Mouse (Mus musculus) cerebellum, adult (tissue): ENCODE data around the gene Wdr83os.

Experiments
- ATAC-seq: cut with Nextera tagmentation; 2 replicates; pipeline ENCODE4 v1.9.2; 2017; ENCODE audit warnings: mild to moderate bottlenecking, moderate library complexity, mixed read lengths; ENCODE audit not compliant: insufficient number of reproducible peaks, low FRiP score, low TSS enrichment

Wdr83os gene

GRCm38 (mm10) chr8:85080532-85081215 is at the start of gene Wdr83os:
Wdr83os (plus strand) TSS chr8:85080740.
- ATAC-seq, result no peak

DNA sequence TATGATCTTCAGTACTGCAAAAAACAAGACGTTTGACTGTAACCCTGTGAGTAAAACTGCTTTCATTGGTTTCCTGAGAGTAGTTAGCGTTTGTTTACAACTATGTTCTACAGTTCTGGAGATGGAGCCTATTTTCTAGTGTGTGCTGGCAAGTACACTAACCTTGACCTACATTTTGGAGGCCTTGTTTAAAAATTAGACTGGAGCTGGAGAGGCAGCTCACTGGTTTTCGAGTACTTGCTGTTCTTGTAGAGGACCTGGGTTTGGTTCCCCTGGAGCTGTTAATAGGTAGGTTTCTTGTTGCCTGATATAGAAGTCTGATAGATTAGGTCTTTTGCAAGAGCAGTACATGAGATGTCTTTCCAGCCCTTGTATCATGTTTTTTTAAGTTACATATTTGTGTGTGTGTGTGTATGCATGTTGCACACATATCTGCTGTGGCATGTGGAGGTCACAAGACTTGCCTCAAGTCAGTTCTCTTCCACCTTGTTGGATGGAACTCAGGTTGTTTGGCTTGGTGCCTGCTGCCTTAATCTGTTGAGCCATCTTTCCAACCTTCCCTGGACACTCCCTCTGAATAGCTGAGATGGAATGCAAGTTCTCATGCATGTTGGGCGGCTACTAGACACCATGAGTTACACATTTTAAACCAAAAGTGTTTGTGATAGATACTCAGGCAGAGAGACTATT is 47.8 kb upstream of the Wdr83os start:
- ATAC-seq, result no peak

DNA sequence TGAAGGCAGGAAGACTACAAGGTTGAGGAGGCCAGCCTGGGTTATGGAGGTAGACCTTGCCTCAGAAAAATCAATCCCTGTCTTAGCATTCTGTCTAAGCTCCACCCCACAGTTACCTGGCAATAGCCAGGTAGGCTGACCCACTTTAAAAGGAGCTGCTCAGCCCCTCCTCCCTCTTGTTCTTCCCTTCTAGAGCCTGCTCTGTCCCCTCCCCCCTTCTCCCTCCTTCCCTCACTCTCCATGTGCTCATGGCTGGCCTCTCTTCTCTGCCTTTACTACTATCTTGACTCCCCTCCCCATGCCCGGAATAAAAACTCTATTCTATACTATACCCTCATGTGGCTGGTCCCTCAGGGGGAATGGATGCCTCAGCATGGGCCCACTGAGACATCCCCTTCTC is 46.7 kb upstream of the Wdr83os start:
- no peak for ATAC-seq

DNA sequence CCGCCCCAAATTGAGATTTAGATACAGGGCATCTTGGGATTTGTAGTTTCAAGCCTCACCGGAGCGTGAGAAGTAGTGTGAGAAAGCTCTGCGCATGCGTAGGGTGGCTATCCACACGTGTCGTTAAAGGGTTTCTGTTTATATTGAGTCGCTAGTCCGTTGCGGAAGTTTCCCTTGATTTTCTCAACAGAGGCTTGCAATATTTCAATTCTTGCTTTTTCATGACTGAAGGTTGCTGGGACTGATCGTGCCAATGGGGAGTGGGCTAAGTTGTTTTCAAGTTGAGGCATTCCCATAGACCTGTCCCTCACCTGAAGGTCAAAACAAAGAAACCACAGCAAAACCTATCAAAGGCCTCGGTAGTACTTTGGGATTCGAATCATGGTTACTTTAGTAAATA is 45.8 kb upstream of the Wdr83os start:
- no peak for ATAC-seq

- no peak for ATAC-seq
Observed at GRCm38 (mm10) chr8:85035165-85035727, 45.3 kb upstream of the Wdr83os start.

DNA sequence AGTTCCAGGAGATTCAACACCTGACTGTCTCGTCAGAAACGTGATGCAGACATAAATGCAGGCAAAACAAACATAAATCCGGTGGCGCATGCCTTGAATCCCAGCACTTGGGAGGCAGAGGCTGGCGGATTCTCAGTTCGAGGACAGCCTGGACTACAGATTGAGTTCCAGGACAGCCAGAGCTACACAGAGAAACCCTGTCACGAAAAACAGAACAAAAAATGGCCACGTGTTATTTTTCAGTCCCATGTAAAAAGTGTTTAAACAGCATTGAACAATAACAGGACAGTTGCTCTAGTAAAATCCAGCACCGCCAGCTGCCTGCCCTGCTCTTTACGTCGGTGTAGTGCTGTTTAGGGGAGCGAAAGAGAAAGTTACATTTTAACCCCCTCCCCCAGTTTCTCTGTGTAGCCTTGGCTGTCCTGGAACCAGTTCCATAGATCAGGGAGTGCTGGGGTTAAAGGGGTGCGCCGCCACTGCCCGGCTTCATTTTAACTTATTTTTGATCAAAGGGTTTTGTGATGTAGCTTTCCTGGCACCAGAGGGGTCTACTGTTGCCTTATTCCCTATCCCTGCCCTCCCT is 44.7 kb upstream of the Wdr83os start:
- ATAC-seq, result no peak

DNA sequence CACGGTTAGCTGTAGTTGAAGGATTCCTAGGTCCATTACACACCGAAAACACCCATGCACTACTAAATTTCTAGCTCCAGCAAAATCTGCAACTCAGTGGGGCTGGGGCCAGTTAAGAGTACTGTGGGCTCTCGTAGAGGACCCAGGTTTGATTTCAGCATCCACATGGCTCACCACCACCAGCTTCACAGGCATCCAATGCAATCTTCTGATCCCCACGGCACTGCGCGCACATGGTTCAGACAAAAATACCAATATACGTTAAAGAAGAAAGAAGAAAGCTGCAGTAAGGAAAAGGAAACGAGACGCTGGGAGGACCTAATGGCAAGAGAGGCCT is 44.2 kb upstream of the Wdr83os start:
- ATAC-seq, result peak; percentile 28; the same call in 1 of the 2 replicates

DNA sequence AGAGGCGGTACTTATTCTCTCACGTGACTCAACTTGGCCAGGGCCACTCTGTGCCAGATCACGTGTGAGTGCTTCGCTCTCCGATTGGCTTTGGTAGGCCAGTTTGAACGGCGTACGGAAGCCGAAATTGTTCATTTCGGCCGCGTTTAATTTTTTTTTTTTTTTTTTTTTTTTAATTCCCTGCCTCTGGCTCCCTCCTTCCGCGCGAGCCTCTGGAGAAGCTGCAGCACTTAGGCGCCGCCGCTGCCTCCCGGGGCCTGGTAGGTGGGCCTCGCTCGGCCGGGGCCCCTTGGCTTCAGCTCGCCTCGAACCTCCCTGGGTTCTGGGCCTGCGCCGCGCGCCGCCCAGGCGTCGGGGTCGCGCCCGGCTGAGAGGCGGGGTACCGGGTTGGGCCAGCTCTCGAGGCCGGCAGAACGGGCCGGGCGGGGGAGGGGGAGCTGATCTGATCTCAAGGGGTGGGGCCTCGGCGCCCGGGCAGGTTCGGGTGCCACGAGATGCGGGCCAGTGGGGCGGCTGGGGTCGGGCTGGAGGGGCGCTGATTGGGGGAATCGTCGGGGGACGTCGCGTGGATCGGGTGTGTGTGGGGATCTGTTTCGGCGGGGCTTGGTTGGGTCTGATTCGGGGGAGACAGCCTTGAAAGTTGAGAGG is 43.7 kb upstream of the Wdr83os start, which contains the start of gene Tnpo2:
Tnpo2 (plus strand) TSS at position 198 of the 648 bp plus-strand sequence.
- peak; percentile 64 for ATAC-seq

DNA sequence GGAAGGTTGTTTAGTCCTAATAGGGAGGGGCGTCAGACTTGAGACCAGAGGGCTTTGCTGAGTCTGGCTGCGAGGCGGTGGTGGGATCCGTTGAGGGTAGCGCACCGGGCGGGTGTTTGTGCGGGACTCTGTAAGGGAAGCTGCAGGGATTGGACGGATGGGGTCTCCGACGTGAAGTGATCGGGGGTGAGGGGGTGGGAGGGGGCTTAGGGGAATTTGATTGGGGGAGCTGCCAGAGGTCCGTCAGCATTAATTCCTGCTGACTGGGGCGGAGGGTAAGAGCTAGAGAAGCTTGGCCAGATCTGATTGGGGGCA is 43.2 kb upstream of the Wdr83os start:
- peak; percentile 11; the same call in 1 of the 2 replicates for ATAC-seq

GRCm38 (mm10) chr8:85037681-85038531 is 42.6 kb upstream of the Wdr83os start:
- ATAC-seq, result no peak

- ATAC-seq, result no peak
Observed at GRCm38 (mm10) chr8:85043619-85044018, 36.9 kb upstream of the Wdr83os start.

- no peak for ATAC-seq
Observed at GRCm38 (mm10) chr8:85057367-85057766, 23.2 kb upstream of the Wdr83os start.

- peak; percentile 76; the same call in 1 of the 2 replicates for ATAC-seq
Observed at GRCm38 (mm10) chr8:85059879-85060616, 20.5 kb upstream of the Wdr83os start, which contains the start of gene Fbxw9. Fbxw9 (plus strand) TSS chr8:85060055.

DNA sequence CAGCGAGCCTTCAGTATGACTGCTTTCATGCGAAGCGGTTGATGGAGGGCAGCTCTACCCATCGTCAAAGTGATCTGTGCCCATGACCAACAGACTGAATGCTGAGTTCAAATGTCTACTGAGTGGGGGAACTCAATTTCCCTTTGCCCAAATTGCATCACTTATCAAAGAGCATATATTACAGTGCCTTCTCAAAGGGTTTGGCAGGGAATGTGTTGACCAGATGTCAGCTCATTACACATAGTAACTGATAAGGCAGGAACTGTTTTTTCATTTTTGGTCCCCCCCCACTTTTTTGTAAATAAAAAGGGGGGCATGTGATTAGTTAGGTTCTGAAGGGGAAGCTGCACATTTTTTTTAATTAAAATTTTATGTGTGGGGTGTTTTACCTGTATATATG is 17.9 kb upstream of the Wdr83os start:
- no peak for ATAC-seq

DNA sequence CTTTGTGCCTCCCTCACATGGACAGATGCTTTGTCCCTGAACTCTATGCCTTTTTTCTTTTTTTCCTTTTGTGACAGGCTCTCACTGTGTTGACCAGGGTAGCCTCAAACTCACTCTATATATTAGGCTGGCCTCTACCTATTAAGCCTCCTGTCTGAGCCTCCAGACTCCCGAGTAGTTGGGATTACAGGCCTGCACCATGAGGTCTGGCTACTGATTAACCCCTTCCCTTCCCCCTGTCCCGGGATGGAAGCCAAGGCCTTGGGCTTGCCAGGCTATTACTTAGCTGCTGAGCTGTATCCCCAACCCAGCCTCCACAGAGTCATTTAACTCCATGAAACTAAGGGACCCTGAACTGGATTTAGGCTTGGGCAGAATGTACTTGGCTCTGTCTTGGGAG is 15.3 kb upstream of the Wdr83os start:
- no peak for ATAC-seq

DNA sequence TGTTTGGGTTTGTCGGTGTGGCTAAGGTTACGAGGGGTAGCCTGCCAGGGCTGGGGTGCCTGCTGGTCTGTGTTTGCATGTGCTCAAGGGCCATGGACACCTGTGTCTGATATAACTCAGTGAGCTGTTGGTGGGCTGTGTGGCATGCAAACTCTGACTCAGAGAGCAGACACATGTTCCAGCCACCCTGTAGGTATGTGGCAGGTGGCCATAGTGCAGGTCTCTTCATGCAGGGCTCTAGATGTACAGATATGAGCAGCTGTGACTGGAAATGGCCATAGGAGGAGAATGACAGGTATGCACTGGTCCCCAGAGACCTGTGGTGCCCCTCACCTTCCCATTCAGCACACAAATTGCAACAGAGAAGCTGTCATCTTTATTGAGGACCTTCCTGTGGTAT is 13.4 kb upstream of the Wdr83os start:
- no peak for ATAC-seq

DNA sequence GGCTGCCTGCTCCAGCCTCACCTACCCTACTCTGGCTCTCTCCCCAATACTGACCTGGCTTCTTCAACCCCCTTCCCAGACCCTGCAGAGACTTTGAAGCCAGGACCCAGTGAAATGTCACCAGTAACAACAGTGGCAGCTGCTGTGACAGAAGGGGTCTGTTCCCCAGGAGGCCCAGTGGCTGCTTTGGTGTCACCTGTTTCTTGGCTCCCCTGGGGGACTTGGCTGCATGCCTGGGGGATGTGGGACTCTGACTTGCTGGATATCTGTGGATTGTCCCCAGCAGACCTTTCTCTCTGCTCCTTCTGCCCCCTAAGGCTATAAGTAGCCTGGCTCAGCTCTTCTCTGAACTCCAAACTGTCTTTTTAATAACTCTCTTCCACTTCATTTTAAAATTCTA is 12.6 kb upstream of the Wdr83os start, which contains the start of gene Gm5741:
Gm5741 (minus strand) TSS at position 1 of the 400 bp plus-strand sequence.
- no peak for ATAC-seq

GRCm38 (mm10) chr8:85071041-85071440 is 9.5 kb upstream of the Wdr83os start:
- ATAC-seq, result no peak
